Mouse (Mus musculus): ENCODE measurements around the gene Mrgprd. TPM values are rescaled to one million over a fixed set of nuclear protein-coding genes. Genes with fewer than 3 reads are reported as not detected.

Mrgprd gene
- polyA plus RNA-seq, 1 experiment, result not detected

DNA sequence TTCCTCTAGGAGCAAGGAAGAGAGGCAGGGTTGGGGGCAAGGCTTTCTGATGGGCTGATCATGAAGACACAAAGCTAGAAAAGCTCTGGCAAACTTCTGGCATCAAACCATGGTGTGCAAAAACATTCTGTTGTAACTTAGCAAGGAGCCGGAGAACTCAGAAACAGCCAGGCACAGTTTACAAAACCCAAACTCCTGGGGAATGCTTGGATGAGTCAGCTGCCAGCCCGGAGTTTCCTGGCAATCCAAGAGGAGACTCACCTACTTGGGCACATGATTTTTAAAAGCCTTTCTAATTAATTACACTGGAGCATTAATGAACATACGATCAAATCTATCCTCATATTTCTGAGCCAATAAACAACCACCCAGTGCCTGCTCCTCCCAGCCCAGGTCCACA, 2.5 kb upstream of the Mrgprd start:
- WGBS, result 78% methylated on average over 3 of the region's 3 CpGs
- no peak for TF ChIP-seq POLR2A (IDR thresholded peaks at IDR 0.05; ENCODE audit: low read depth, low read length)
- no peak for TF ChIP-seq CTCF (conservative IDR thresholded peaks at IDR 0.05; ENCODE audit: insufficient read depth, insufficient read length, low read depth, low read length)

DNA sequence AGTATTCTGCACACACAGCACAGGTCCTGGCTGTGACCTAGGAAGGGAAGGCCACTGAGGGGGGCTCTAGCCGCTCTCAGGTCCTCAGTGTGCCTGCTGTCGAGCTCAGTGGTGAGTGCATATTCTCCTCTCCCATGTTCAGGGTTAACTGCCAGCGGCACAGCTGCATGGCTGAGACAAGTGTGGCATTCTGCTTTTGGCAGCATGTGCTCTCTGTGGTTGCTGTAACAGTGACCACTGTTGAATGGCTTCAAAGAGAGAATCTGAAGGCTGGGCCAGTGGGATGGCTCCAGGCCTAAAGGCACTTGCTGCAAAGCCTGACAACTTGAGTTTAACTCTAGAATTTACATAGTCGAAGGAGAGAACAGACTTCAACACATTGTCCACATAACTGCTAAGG, 2.9 kb downstream of the Mrgprd start:
- no peaks in the 10 kb centered on the region for H3K36me3 ChIP-seq (ENCODE audit: control insufficient read depth, insufficient read depth, low read length)
- H3K27me3 ChIP-seq (replicated peaks; ENCODE audit: control insufficient read depth, insufficient read depth, low read length), result no peaks in the 10 kb centered on the region
- 82% methylated on average over 4 of the region's 4 CpGs for WGBS
- H3K4me1 ChIP-seq (ENCODE audit: control insufficient read depth, insufficient read depth, low read length), result no peaks in the 10 kb centered on the region
- H3K4me3 ChIP-seq (ENCODE audit: insufficient read depth, low read depth, low read length), result no peak overlapping the region
- TF ChIP-seq POLR2A (IDR thresholded peaks at IDR 0.05; ENCODE audit: low read depth, low read length) (no peak), CTCF (conservative IDR thresholded peaks at IDR 0.05; ENCODE audit: insufficient read depth, insufficient read length, low read depth, low read length) (no peak)
- DNase-seq, result no peak
- H3K27ac ChIP-seq (ENCODE audit: insufficient read depth, low read depth, low read length), result no peak overlapping the region

More for the DNA sequence above, 2.5 kb upstream of the Mrgprd start:
- H3K27ac ChIP-seq (ENCODE audit: insufficient read depth, low read depth, low read length), result no peak overlapping the region
- no peaks in the 10 kb centered on the region for H3K4me1 ChIP-seq (ENCODE audit: control insufficient read depth, insufficient read depth, low read length)
- no peak for DNase-seq
- no peak overlapping the region for H3K4me3 ChIP-seq (ENCODE audit: insufficient read depth, low read depth, low read length)
- H3K27me3 ChIP-seq (replicated peaks; ENCODE audit: control insufficient read depth, insufficient read depth, low read length), result no peaks in the 10 kb centered on the region
- H3K36me3 ChIP-seq (ENCODE audit: control insufficient read depth, insufficient read depth, low read length), result no peaks in the 10 kb centered on the region

DNA sequence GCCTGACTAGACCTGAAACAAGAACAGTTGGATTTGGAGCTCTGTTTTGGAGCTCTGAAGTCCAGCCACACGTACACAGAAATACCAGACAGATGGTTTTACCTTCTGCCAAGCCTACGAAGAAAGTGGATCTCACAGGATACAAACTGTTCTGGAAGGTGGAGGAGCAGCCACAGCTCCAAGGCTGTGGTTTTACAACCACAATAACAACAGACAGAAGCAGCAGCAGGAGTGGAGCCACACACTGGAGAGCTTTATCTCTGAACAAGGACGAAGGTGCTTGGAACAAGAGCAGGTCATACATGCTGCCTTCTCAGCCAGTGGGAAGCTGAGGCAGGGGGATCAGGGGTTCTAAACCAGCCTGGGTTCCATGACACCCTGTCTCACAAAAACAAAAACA, 4.8 kb downstream of the Mrgprd start:
- 59% methylated on average over 3 of the region's 3 CpGs for WGBS
- H3K27me3 ChIP-seq (replicated peaks; ENCODE audit: control insufficient read depth, insufficient read depth, low read length), result no peaks in the 10 kb centered on the region

DNA sequence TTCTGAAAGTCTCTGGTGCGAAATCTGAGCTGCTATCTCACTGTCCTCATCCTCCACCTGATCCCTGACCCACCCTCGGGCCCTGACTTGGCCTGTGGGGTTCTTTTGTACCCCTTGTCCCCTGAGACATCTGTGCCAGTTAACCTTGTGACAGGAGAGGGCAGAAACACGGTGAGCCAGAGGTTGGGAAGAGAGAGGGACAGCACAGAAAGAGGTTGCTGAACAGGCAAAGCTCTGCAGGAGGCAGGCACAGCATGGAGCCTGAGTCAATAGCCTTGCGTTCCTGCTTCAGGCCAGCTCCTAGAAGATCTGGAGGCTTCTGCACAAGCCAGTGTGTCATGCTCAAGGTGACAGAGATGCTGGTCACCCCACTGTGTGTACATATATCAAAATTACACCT, 9.0 kb downstream of the Mrgprd start:
- H3K4me3 ChIP-seq (ENCODE audit: insufficient read depth, low read depth, low read length), result no peak overlapping the region
- no peak for DNase-seq
- no peaks in the 10 kb centered on the region for H3K4me1 ChIP-seq (ENCODE audit: control insufficient read depth, insufficient read depth, low read length)
- 44% methylated on average over 4 of the region's 4 CpGs for WGBS
- no peaks in the 10 kb centered on the region for H3K27me3 ChIP-seq (replicated peaks; ENCODE audit: control insufficient read depth, insufficient read depth, low read length)
- no peak overlapping the region for H3K27ac ChIP-seq (ENCODE audit: insufficient read depth, low read depth, low read length)
- H3K36me3 ChIP-seq (ENCODE audit: control insufficient read depth, insufficient read depth, low read length), result no peaks in the 10 kb centered on the region
- TF ChIP-seq CTCF (conservative IDR thresholded peaks at IDR 0.05; ENCODE audit: insufficient read depth, insufficient read length, low read depth, low read length) (no peak), POLR2A (IDR thresholded peaks at IDR 0.05; ENCODE audit: low read depth, low read length) (no peak)

More for the DNA sequence above, 4.8 kb downstream of the Mrgprd start:
- no peak for TF ChIP-seq CTCF (conservative IDR thresholded peaks at IDR 0.05; ENCODE audit: insufficient read depth, insufficient read length, low read depth, low read length)
- TF ChIP-seq POLR2A (IDR thresholded peaks at IDR 0.05; ENCODE audit: low read depth, low read length), result no peak
- Histone ChIP-seq H3K4me1 (ENCODE audit: control insufficient read depth, insufficient read depth, low read length) (no peaks in the 10 kb centered on the region), H3K4me3 (ENCODE audit: insufficient read depth, low read depth, low read length) (no peak overlapping the region), H3K27ac (ENCODE audit: insufficient read depth, low read depth, low read length) (no peak overlapping the region), H3K36me3 (ENCODE audit: control insufficient read depth, insufficient read depth, low read length) (no peaks in the 10 kb centered on the region)
- DNase-seq, result no peak

DNA sequence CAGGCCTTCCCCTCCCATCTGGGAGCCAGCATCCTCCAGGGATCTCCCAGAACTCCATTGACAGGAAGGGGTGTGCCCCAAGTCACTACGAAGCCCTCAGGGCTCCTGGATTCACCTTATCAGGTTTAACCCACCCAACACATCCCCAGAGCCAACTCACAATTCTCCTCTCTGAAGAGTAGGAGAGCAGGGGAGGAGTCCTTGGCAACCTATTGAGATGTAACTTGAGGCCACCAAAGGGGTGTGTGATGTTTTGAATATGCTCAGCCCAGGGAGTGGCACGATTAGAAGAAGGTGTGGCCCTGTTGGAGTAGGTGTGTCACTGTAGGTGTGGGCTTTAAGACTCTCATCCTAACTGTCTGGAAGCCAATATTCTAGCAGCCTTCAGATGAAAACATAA, 11.1 kb downstream of the Mrgprd start:
- 27% methylated on average over 2 of the region's 2 CpGs for WGBS
- TF ChIP-seq CTCF (conservative IDR thresholded peaks at IDR 0.05; ENCODE audit: insufficient read depth, insufficient read length, low read depth, low read length), result no peak
- no peak for TF ChIP-seq POLR2A (IDR thresholded peaks at IDR 0.05; ENCODE audit: low read depth, low read length)

DNA sequence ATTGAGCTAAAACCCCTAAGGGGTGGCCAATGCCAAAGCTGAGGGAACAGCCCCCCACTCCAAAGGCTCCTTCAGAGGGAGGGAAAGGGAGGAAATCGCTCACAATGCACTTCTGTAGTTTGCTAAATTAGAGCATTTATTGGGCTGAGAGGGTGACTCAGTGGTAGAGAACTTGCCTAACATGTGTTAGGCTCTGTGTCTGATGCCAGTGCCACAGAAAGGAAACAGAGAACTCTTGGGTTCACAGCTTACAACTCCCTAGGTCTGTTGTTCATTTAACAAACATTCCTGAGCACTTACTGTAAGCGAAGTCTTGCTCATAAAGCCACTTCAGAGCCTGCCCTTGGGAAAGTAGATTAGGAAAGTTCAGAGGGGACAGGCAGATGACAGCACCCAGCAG, 15.3 kb downstream of the Mrgprd start:
- H3K27ac ChIP-seq (ENCODE audit: insufficient read depth, low read depth, low read length), result no peak overlapping the region
- TF ChIP-seq CTCF (conservative IDR thresholded peaks at IDR 0.05; ENCODE audit: insufficient read depth, insufficient read length, low read depth, low read length) (no peak), POLR2A (IDR thresholded peaks at IDR 0.05; ENCODE audit: low read depth, low read length) (no peak)
- H3K36me3 ChIP-seq (ENCODE audit: control insufficient read depth, insufficient read depth, low read length), result no peaks in the 10 kb centered on the region
- DNase-seq, result no peak
- no peaks in the 10 kb centered on the region for H3K27me3 ChIP-seq (replicated peaks; ENCODE audit: control insufficient read depth, insufficient read depth, low read length)
- no peaks in the 10 kb centered on the region for H3K4me1 ChIP-seq (ENCODE audit: control insufficient read depth, insufficient read depth, low read length)
- H3K4me3 ChIP-seq (ENCODE audit: insufficient read depth, low read depth, low read length), result no peak overlapping the region
- 69% methylated on average over 2 of the region's 2 CpGs for WGBS

More for the DNA sequence above, 11.1 kb downstream of the Mrgprd start:
- H3K36me3 ChIP-seq (ENCODE audit: control insufficient read depth, insufficient read depth, low read length), result no peaks in the 10 kb centered on the region
- no peak for DNase-seq
- H3K4me1 ChIP-seq (ENCODE audit: control insufficient read depth, insufficient read depth, low read length), result no peaks in the 10 kb centered on the region
- no peak overlapping the region for H3K27ac ChIP-seq (ENCODE audit: insufficient read depth, low read depth, low read length)
- no peak overlapping the region for H3K4me3 ChIP-seq (ENCODE audit: insufficient read depth, low read depth, low read length)
- no peaks in the 10 kb centered on the region for H3K27me3 ChIP-seq (replicated peaks; ENCODE audit: control insufficient read depth, insufficient read depth, low read length)

DNA sequence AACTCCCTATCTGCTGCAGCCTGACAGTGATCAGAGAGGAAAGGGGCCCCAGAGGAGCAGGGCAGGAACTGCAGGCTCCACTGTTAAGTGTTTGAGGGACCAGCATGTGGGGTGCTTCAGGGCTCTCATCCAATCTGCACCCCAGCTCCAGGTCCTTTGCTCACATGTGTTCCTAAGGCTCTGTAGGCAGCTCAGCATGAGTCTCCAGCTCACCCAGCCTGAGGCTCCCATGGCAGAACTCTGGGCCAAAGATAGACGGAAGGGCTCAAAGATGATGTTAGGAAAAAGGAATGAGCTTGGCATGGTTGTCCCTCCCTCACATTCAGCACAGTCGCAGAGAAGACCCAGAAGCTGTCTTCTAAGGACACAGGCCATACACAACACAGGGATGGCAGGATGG, 16.0 kb downstream of the Mrgprd start:
- Histone ChIP-seq H3K36me3 (ENCODE audit: control insufficient read depth, insufficient read depth, low read length) (no peaks in the 10 kb centered on the region), H3K27ac (ENCODE audit: insufficient read depth, low read depth, low read length) (no peak overlapping the region), H3K27me3 (replicated peaks; ENCODE audit: control insufficient read depth, insufficient read depth, low read length) (no peaks in the 10 kb centered on the region), H3K4me1 (ENCODE audit: control insufficient read depth, insufficient read depth, low read length) (no peaks in the 10 kb centered on the region), H3K4me3 (ENCODE audit: insufficient read depth, low read depth, low read length) (no peak overlapping the region)
- no peak for DNase-seq
- 80% methylated on average over 2 of the region's 2 CpGs for WGBS
- TF ChIP-seq POLR2A (IDR thresholded peaks at IDR 0.05; ENCODE audit: low read depth, low read length) (no peak), CTCF (conservative IDR thresholded peaks at IDR 0.05; ENCODE audit: insufficient read depth, insufficient read length, low read depth, low read length) (no peak)
